Comparison of ENCODE assay signal across 10 mouse cellular contexts in genomic region chr11:102215511-102215910, GRCm38 (mm10). TPM values are rescaled to one million over a fixed set of nuclear protein-coding genes. Genes with fewer than 3 reads are reported as not detected.
DNase-seq lines count a peak whose midpoint lies in the region; ATAC-seq and TF ChIP-seq lines count a peak whose summit lies in the region.
"Had no signal": no experiment of that assay in that cellular context is flagged by ENCODE, and none has a peak within 500 bp of the region (broad histone marks: within the 10 kb centered on the region; RNA-seq: fewer than 3 reads in every experiment).

No protein-coding gene starts in this region.

- no peak overlapping the region for H3K27ac ChIP-seq in forebrain, embryonic 11.5 days (ENCODE audit: low read depth, low read length)
- no peak overlapping the region for H3K27ac ChIP-seq in forebrain, embryonic 10.5 days
- peak overlapping the region; percentile 85 for H3K27ac ChIP-seq in lung, embryonic 14.5 days (ENCODE audit: low read depth)
- H3K27ac ChIP-seq in heart, embryonic 14.5 days (replicated peaks in 1 of 2; ENCODE audit: control insufficient read depth in 1 of 2, insufficient read depth in 1 of 2, low read depth in 2 of 2, low read length in 2 of 2): peak overlapping the region; percentile 86 to 94

- TF ChIP-seq POLR2A in myocyte (IDR thresholded peaks at IDR 0.05; ENCODE audit: insufficient read length, low read depth): no peak

- no peaks in the 10 kb centered on the region for H3K9me3 ChIP-seq in forebrain, embryonic 11.5 days (ENCODE audit: control insufficient read depth, low read length)
- no peaks in the 10 kb centered on the region for H3K9me3 ChIP-seq in forebrain, embryonic 10.5 days
- H3K9me3 ChIP-seq in lung, embryonic 14.5 days (ENCODE audit: low read depth, low read length): no peaks in the 10 kb centered on the region
- H3K9me3 ChIP-seq in heart, embryonic 14.5 days (ENCODE audit: control insufficient read depth, low read length): no peaks in the 10 kb centered on the region

- H3K36me3 ChIP-seq in forebrain, embryonic 11.5 days (ENCODE audit: control insufficient read depth, insufficient read depth, low read length): no peaks in the 10 kb centered on the region
- H3K36me3 ChIP-seq in forebrain, embryonic 10.5 days (replicated peaks): peaks cover 7% of the 10 kb centered on the region
- 0 out of 2 replicates have a peak, but pooled peaks cover 4% of the 10 kb centered on the region for H3K36me3 ChIP-seq in lung, embryonic 14.5 days (ENCODE audit: insufficient read depth)
- H3K36me3 ChIP-seq in heart, embryonic 14.5 days (ENCODE audit: control insufficient read depth, insufficient read depth, low read length): peaks cover 6% of the 10 kb centered on the region; the same call in 1 of the 2 replicates
- H3K36me3 ChIP-seq in myocyte (ENCODE audit: control insufficient read depth, insufficient read depth): no peaks in the 10 kb centered on the region

- H3ac ChIP-seq in myocyte (ENCODE audit: control insufficient read depth, insufficient read length): no peak overlapping the region

- ATAC-seq in forebrain, embryonic 11.5 days (replicated peaks; ENCODE audit: low FRiP score): no peak
- no peak for ATAC-seq in lung, embryonic 14.5 days (ENCODE audit: insufficient read depth)
- ATAC-seq in heart, embryonic 14.5 days (ENCODE audit: insufficient number of reproducible peaks, insufficient read depth, low FRiP score, low read depth): no peak

- H3K27me3 ChIP-seq in forebrain, embryonic 11.5 days (ENCODE audit: control insufficient read depth, insufficient read depth, low read length): no peaks in the 10 kb centered on the region
- no peaks in the 10 kb centered on the region for H3K27me3 ChIP-seq in forebrain, embryonic 10.5 days (ENCODE audit: poor library complexity, severe bottlenecking)
- H3K27me3 ChIP-seq in lung, embryonic 14.5 days (ENCODE audit: insufficient read depth, low read length): no peaks in the 10 kb centered on the region
- H3K27me3 ChIP-seq in heart, embryonic 14.5 days (ENCODE audit: control insufficient read depth, insufficient read depth, low read length): no peaks in the 10 kb centered on the region
- no peaks in the 10 kb centered on the region for H3K27me3 ChIP-seq in myocyte (ENCODE audit: control insufficient read depth, insufficient read depth, insufficient read length)

- peaks cover 16% of the 10 kb centered on the region for H3K4me1 ChIP-seq in forebrain, embryonic 11.5 days (replicated peaks; ENCODE audit: control insufficient read depth, insufficient read depth, low read length)
- H3K4me1 ChIP-seq in forebrain, embryonic 10.5 days: peaks cover 88% of the 10 kb centered on the region
- H3K4me1 ChIP-seq in lung, embryonic 14.5 days (ENCODE audit: insufficient read depth): peaks cover 74% of the 10 kb centered on the region
- H3K4me1 ChIP-seq in heart, embryonic 14.5 days (ENCODE audit: control insufficient read depth in 2 of 2, insufficient read depth in 2 of 2, low read length in 2 of 2): peaks cover 58 to 82% of the 10 kb centered on the region in 2 experiments

- no peak overlapping the region for H3K9ac ChIP-seq in forebrain, embryonic 11.5 days (ENCODE audit: low read length)
- peak overlapping the region; percentile 24; the same call in 1 of the 2 replicates for H3K9ac ChIP-seq in lung, embryonic 14.5 days
- H3K9ac ChIP-seq in heart, embryonic 14.5 days (ENCODE audit: low read length): peak overlapping the region; percentile 62

- no peak overlapping the region for H3K4me3 ChIP-seq in forebrain, embryonic 11.5 days (ENCODE audit: low read depth, low read length)
- H3K4me3 ChIP-seq in forebrain, embryonic 10.5 days: no peak overlapping the region
- H3K4me3 ChIP-seq in lung, embryonic 14.5 days (ENCODE audit: low read depth, low read length): peak overlapping the region; percentile 13; the same call in 1 of the 2 replicates
- H3K4me3 ChIP-seq in heart, embryonic 14.5 days (ENCODE audit: control insufficient read depth in 1 of 2, insufficient read depth in 1 of 2, low read depth in 1 of 2, low read length in 2 of 2): peak overlapping the region; percentile 17 to 69
- peak overlapping the region; percentile 29 for H3K4me3 ChIP-seq in myocyte

- H3K4me2 ChIP-seq in forebrain, embryonic 11.5 days (ENCODE audit: low read depth, low read length, severe bottlenecking): no peak overlapping the region
- H3K4me2 ChIP-seq in lung, embryonic 14.5 days: peak overlapping the region; percentile 90
- H3K4me2 ChIP-seq in heart, embryonic 14.5 days (ENCODE audit: low read length): peak overlapping the region; percentile 80
- H3K4me2 ChIP-seq in myocyte (ENCODE audit: low read depth): peak overlapping the region; percentile 97

- peaks cover 68% of the 10 kb centered on the region for H3K79me2 ChIP-seq in myocyte (ENCODE audit: control insufficient read depth, insufficient read depth)

- DNase-seq in forebrain, embryonic 11.5 days (ENCODE audit: low spot score): peak; percentile 44
- DNase-seq in forebrain, embryonic 10.5 days (ENCODE audit: extremely low spot score, low spot score): no peak
- no peak for DNase-seq in lung, embryonic 14.5 days
- no peak for DNase-seq in lung, postnatal 36 days
- DNase-seq in spleen, adult 18-20 months: no peak
- no peak for DNase-seq in thymus, postnatal 25 days
- DNase-seq: thymus, adult 18-20 months had no signal

- no peak for TF ChIP-seq CTCF in lung, embryonic 14.5 days (IDR thresholded peaks at IDR 0.05; ENCODE audit: low read depth)

- 80% methylated on average over 11 of the region's 11 CpGs for WGBS in forebrain, embryonic 11.5 days
- whole genome bisulfite sequencing in forebrain, embryonic 10.5 days: 83% methylated on average over 11 of the region's 11 CpGs
- WGBS in lung, embryonic 14.5 days: 54% methylated on average over 11 of the region's 11 CpGs
- WGBS in heart, embryonic 14.5 days: 25% methylated on average over 11 of the region's 11 CpGs

TF ChIP-seq in myocyte, 11 proteins besides CTCF, POLR2A, EP300 and RAD21:
- TF ChIP-seq POLR2AphosphoS2 (IDR thresholded peaks at IDR 0.05; ENCODE audit: insufficient read length, low read depth) (no peak), MYOD1 (IDR thresholded peaks at IDR 0.05; ENCODE audit: control insufficient read depth in 1 of 3, insufficient read length in 2 of 3, low read depth in 2 of 3) (no peak), SRF (IDR thresholded peaks at IDR 0.05; ENCODE audit: control insufficient read depth, insufficient read length, low read depth) (no peak), E2F4 (IDR thresholded peaks at IDR 0.05; ENCODE audit: insufficient read depth) (no peak), CEBPB (IDR thresholded peaks at IDR 0.05; ENCODE audit: insufficient read depth, poor library complexity, severe bottlenecking) (no peak), REST (IDR thresholded peaks at IDR 0.05; ENCODE audit: insufficient read depth, insufficient read length) (no peak), TCF12 (IDR thresholded peaks at IDR 0.05; ENCODE audit: insufficient read depth, poor library complexity, severe bottlenecking) (no peak), MAX (IDR thresholded peaks at IDR 0.05; ENCODE audit: low read depth) (no peak), MYOG (IDR thresholded peaks at IDR 0.05; ENCODE audit: control insufficient read depth in 1 of 3, insufficient read depth in 1 of 3, insufficient read length in 2 of 3, low read depth in 2 of 3) (no peak), TCF3 (IDR thresholded peaks at IDR 0.05; ENCODE audit: insufficient read length, low read depth) (no peak), USF1 (IDR thresholded peaks at IDR 0.05; ENCODE audit: low read depth) (no peak)

RNA-seq across cellular contexts. Expression of gene Hdac5, which starts 14.5 kb away (rescaled TPM):
- polyA plus RNA-seq in forebrain, embryonic 11.5 days (2014; fragmentation: Nextera tagmentation; extraction: Ambion mirVana): 35.0 and 36.8 TPM in 2 replicates
- polyA plus RNA-seq in forebrain, embryonic 10.5 days (2016; fragmentation: Nextera tagmentation; extraction: Ambion mirVana): 39.8 and 44.6 TPM in 2 replicates
- 41.1 and 42.7 TPM in 2 replicates for polyA plus RNA-seq in lung, embryonic 14.5 days (2014; fragmentation: Nextera tagmentation; extraction: Ambion mirVana)
- polyA plus RNA-seq in heart, embryonic 14.5 days (2014; fragmentation: Nextera tagmentation; extraction: Ambion mirVana): 52.1 and 54.5 TPM in 2 replicates
- 77.3 TPM for polyA plus RNA-seq in myocyte (2012; fragmentation: generic; extraction: Trizol)

RNA-seq across cellular contexts. Expression of gene G6pc3, which starts 26.1 kb away (rescaled TPM):
- 30.6 and 32.2 TPM in 2 replicates for polyA plus RNA-seq in forebrain, embryonic 11.5 days (2014; fragmentation: Nextera tagmentation; extraction: Ambion mirVana)
- polyA plus RNA-seq in forebrain, embryonic 10.5 days (2016; fragmentation: Nextera tagmentation; extraction: Ambion mirVana): 38.0 and 39.5 TPM in 2 replicates
- 31.0 and 34.5 TPM in 2 replicates for polyA plus RNA-seq in lung, embryonic 14.5 days (2014; fragmentation: Nextera tagmentation; extraction: Ambion mirVana)
- 24.8 and 27.8 TPM in 2 replicates for polyA plus RNA-seq in heart, embryonic 14.5 days (2014; fragmentation: Nextera tagmentation; extraction: Ambion mirVana)
- polyA plus RNA-seq in myocyte (2012; fragmentation: generic; extraction: Trizol): 58.1 TPM

RNA-seq across cellular contexts. Expression of gene Lsm12, which starts 30.4 kb away (rescaled TPM):
- 73.2 and 78.7 TPM in 2 replicates for polyA plus RNA-seq in forebrain, embryonic 11.5 days (2014; fragmentation: Nextera tagmentation; extraction: Ambion mirVana)
- polyA plus RNA-seq in forebrain, embryonic 10.5 days (2016; fragmentation: Nextera tagmentation; extraction: Ambion mirVana): 137 and 141 TPM in 2 replicates
- polyA plus RNA-seq in lung, embryonic 14.5 days (2014; fragmentation: Nextera tagmentation; extraction: Ambion mirVana): 93.2 and 109 TPM in 2 replicates
- polyA plus RNA-seq in heart, embryonic 14.5 days (2014; fragmentation: Nextera tagmentation; extraction: Ambion mirVana): 60.3 and 62.1 TPM in 2 replicates
- polyA plus RNA-seq in myocyte (2012; fragmentation: generic; extraction: Trizol): 33.1 TPM

RNA-seq across cellular contexts. Expression of gene BC030867, which starts 33.2 kb away (rescaled TPM):
- polyA plus RNA-seq in forebrain, embryonic 11.5 days (2014; fragmentation: Nextera tagmentation; extraction: Ambion mirVana): 23.5 and 26.6 TPM in 2 replicates
- polyA plus RNA-seq in forebrain, embryonic 10.5 days (2016; fragmentation: Nextera tagmentation; extraction: Ambion mirVana): 27.3 TPM in 2 replicates
- polyA plus RNA-seq in lung, embryonic 14.5 days (2014; fragmentation: Nextera tagmentation; extraction: Ambion mirVana): 21.4 and 22.2 TPM in 2 replicates
- 8.7 and 10.3 TPM in 2 replicates for polyA plus RNA-seq in heart, embryonic 14.5 days (2014; fragmentation: Nextera tagmentation; extraction: Ambion mirVana)
- 4.4 TPM for polyA plus RNA-seq in myocyte (2012; fragmentation: generic; extraction: Trizol)

RNA-seq across cellular contexts. Expression of gene Asb16, which starts 53.0 kb away (rescaled TPM):
- not detected in 2 replicates for polyA plus RNA-seq in forebrain, embryonic 11.5 days (2014; fragmentation: Nextera tagmentation; extraction: Ambion mirVana)
- 0.05 and 0.06 TPM in 2 replicates for polyA plus RNA-seq in forebrain, embryonic 10.5 days (2016; fragmentation: Nextera tagmentation; extraction: Ambion mirVana)
- 0.08 TPM in 1 of 2 replicates, not detected in the other for polyA plus RNA-seq in lung, embryonic 14.5 days (2014; fragmentation: Nextera tagmentation; extraction: Ambion mirVana)
- 0.09 and 0.11 TPM in 2 replicates for polyA plus RNA-seq in heart, embryonic 14.5 days (2014; fragmentation: Nextera tagmentation; extraction: Ambion mirVana)
- 5.1 TPM for polyA plus RNA-seq in myocyte (2012; fragmentation: generic; extraction: Trizol)
- polyA plus RNA-seq: neural tube, embryonic 11.5 days had no signal

Comparison
In these comparisons a context has a peak if more than half of its experiments do, and no peak if none do; other contexts are left out.
1. H3K27ac ChIP-seq: peak in lung, embryonic 14.5 days (single experiment) and heart, embryonic 14.5 days (2 of 2); none in forebrain, embryonic 11.5 days (single experiment) and forebrain, embryonic 10.5 days (single experiment).
2. H3K4me3 ChIP-seq: peak in lung, embryonic 14.5 days (single experiment), heart, embryonic 14.5 days (2 of 2) and myocyte (single experiment); none in forebrain, embryonic 11.5 days (single experiment) and forebrain, embryonic 10.5 days (single experiment).